Mouse (Mus musculus): ENCODE results near the gene Abcc2.

The Abcc2 gene

GRCm38 (mm10) chr19:43781980-43782379 lies at the start of gene Abcc2:
Gene Abcc2, plus strand, starts transcription at chr19:43782192.
- DNase-seq, result no peak

- no peak for DNase-seq
Observed at GRCm38 (mm10) chr19:43738409-43738808, 43.6 kb upstream of the Abcc2 start.

- no peak for DNase-seq
Observed at GRCm38 (mm10) chr19:43743401-43743800, 38.6 kb upstream of the Abcc2 start.

GRCm38 (mm10) chr19:43745740-43746139 lies 36.3 kb upstream of the Abcc2 start:
- DNase-seq, result no peak

GRCm38 (mm10) chr19:43747877-43748276 lies 34.1 kb upstream of the Abcc2 start:
- no peak for DNase-seq

GRCm38 (mm10) chr19:43750008-43750407 lies 32.0 kb upstream of the Abcc2 start:
- no peak for DNase-seq

- peak; percentile 96 for DNase-seq
Observed at GRCm38 (mm10) chr19:43752489-43753225, 29.3 kb upstream of the Abcc2 start, which contains the start of the genes Cutc and Cox15. Gene Cutc, plus strand, starts transcription at chr19:43752996. Gene Cox15, minus strand, starts transcription at chr19:43753000.

- peak; percentile 91 to 93 for DNase-seq
Observed at GRCm38 (mm10) chr19:43753226-43753835, 28.7 kb upstream of the Abcc2 start.

GRCm38 (mm10) chr19:43754237-43754636 lies 27.8 kb upstream of the Abcc2 start:
- no peak for DNase-seq

GRCm38 (mm10) chr19:43754872-43755271 lies 27.1 kb upstream of the Abcc2 start:
- no peak for DNase-seq

- DNase-seq, result peak; percentile 65 to 69
Observed at GRCm38 (mm10) chr19:43760504-43760903, 21.5 kb upstream of the Abcc2 start.

GRCm38 (mm10) chr19:43761543-43762256 lies 20.3 kb upstream of the Abcc2 start:
- no peak for DNase-seq

- DNase-seq, result no peak
Observed at GRCm38 (mm10) chr19:43762410-43762809, 19.6 kb upstream of the Abcc2 start.

- no peak for DNase-seq
Observed at GRCm38 (mm10) chr19:43766451-43766850, 15.5 kb upstream of the Abcc2 start.

GRCm38 (mm10) chr19:43767549-43768322 lies 14.3 kb upstream of the Abcc2 start:
- no peak for DNase-seq

GRCm38 (mm10) chr19:43769366-43769960 lies 12.5 kb upstream of the Abcc2 start:
- no peak for DNase-seq

- no peak for DNase-seq
Observed at GRCm38 (mm10) chr19:43770584-43770983, 11.4 kb upstream of the Abcc2 start.

GRCm38 (mm10) chr19:43771499-43771969 lies 10.5 kb upstream of the Abcc2 start:
- DNase-seq, result no peak

- no peak for DNase-seq
Observed at GRCm38 (mm10) chr19:43772311-43772710, 9.7 kb upstream of the Abcc2 start.

GRCm38 (mm10) chr19:43775433-43775832 lies 6.6 kb upstream of the Abcc2 start:
- no peak for DNase-seq

- DNase-seq, result no peak
Observed at GRCm38 (mm10) chr19:43776561-43776960, 5.4 kb upstream of the Abcc2 start.

- DNase-seq, result no peak
Observed at GRCm38 (mm10) chr19:43777308-43777707, 4.7 kb upstream of the Abcc2 start.
